Mouse (Mus musculus): ENCODE measurements around the gene Lsm8. TPM values are rescaled to one million over a fixed set of nuclear protein-coding genes. Genes with fewer than 3 reads are reported as not detected.
A peak's percentile ranks its signal among the peaks of the same experiment; 100 is the strongest.

The Lsm8 gene
- polyA plus RNA-seq, 1 experiment = 0.62 TPM

- no peak for TF ChIP-seq TAL1 (IDR thresholded peaks at IDR 0.05; ENCODE audit: low read length)
- no peak for TF ChIP-seq GATA1 (IDR thresholded peaks at IDR 0.05; ENCODE audit: low read length)
- Histone ChIP-seq H3K36me3 (ENCODE audit: control insufficient read depth) (peaks cover 33% of the 10 kb centered on the region), H3K4me3 (replicated peaks) (peak overlapping the region; percentile 77), H3K4me1 (ENCODE audit: control insufficient read depth) (peaks cover 12% of the 10 kb centered on the region), H3K9me3 (ENCODE audit: control insufficient read depth, low read length) (no peaks in the 10 kb centered on the region), H3K27me3 (ENCODE audit: control insufficient read depth) (no peaks in the 10 kb centered on the region)
Measured at GRCm38 (mm10) chr6:18848702-18849061, 303 bp downstream of the Lsm8 start.

- H3K4me3 ChIP-seq (replicated peaks) = no peak overlapping the region
- H3K36me3 ChIP-seq (ENCODE audit: control insufficient read depth) = peaks cover 76% of the 10 kb centered on the region
- H3K27me3 ChIP-seq (ENCODE audit: control insufficient read depth) = no peaks in the 10 kb centered on the region
- TF ChIP-seq TAL1 (IDR thresholded peaks at IDR 0.05; ENCODE audit: low read length) = no peak
- no peaks in the 10 kb centered on the region for H3K9me3 ChIP-seq (ENCODE audit: control insufficient read depth, low read length)
- H3K4me1 ChIP-seq (ENCODE audit: control insufficient read depth) = peaks cover under 1% of the 10 kb centered on the region
Measured at GRCm38 (mm10) chr6:18855323-18855722, 6.9 kb downstream of the Lsm8 start.

- Histone ChIP-seq H3K27me3 (ENCODE audit: control insufficient read depth) (no peaks in the 10 kb centered on the region), H3K4me1 (ENCODE audit: control insufficient read depth) (no peaks in the 10 kb centered on the region), H3K4me3 (replicated peaks) (no peak overlapping the region), H3K9me3 (ENCODE audit: control insufficient read depth, low read length) (no peaks in the 10 kb centered on the region; the same call in 1 of the 2 replicates), H3K36me3 (ENCODE audit: control insufficient read depth) (peaks cover 67% of the 10 kb centered on the region)
- TF ChIP-seq TAL1 (IDR thresholded peaks at IDR 0.05; ENCODE audit: low read length) (no peak), GATA1 (IDR thresholded peaks at IDR 0.05; ENCODE audit: low read length) (no peak)
Measured at GRCm38 (mm10) chr6:18856487-18857078, 8.2 kb downstream of the Lsm8 start.

- H3K27me3 ChIP-seq (ENCODE audit: control insufficient read depth) = no peaks in the 10 kb centered on the region
- no peaks in the 10 kb centered on the region for H3K36me3 ChIP-seq (ENCODE audit: control insufficient read depth)
- H3K4me1 ChIP-seq (ENCODE audit: control insufficient read depth) = no peaks in the 10 kb centered on the region
- no peak for TF ChIP-seq TAL1 (IDR thresholded peaks at IDR 0.05; ENCODE audit: low read length)
- TF ChIP-seq GATA1 (IDR thresholded peaks at IDR 0.05; ENCODE audit: low read length) = no peak
- no peak within 1 kb of the TSS for H3K4me3 ChIP-seq (replicated peaks)
- H3K9me3 ChIP-seq (ENCODE audit: control insufficient read depth, low read length) = no peaks in the 10 kb centered on the region; the same call in 1 of the 2 replicates
Measured at GRCm38 (mm10) chr6:18866018-18866417, 17.6 kb downstream of the Lsm8 start, which contains the start of gene Ankrd7. Gene Ankrd7 (plus strand): TSS chr6:18866318.

- Histone ChIP-seq H3K4me1 (ENCODE audit: control insufficient read depth) (no peaks in the 10 kb centered on the region), H3K4me3 (replicated peaks) (no peak overlapping the region), H3K36me3 (ENCODE audit: control insufficient read depth) (no peaks in the 10 kb centered on the region), H3K9me3 (ENCODE audit: control insufficient read depth, low read length) (no peaks in the 10 kb centered on the region), H3K27me3 (ENCODE audit: control insufficient read depth) (no peaks in the 10 kb centered on the region)
- TF ChIP-seq TAL1 (IDR thresholded peaks at IDR 0.05; ENCODE audit: low read length) = no peak
- no peak for TF ChIP-seq GATA1 (IDR thresholded peaks at IDR 0.05; ENCODE audit: low read length)
Measured at GRCm38 (mm10) chr6:18889030-18889429, 40.7 kb downstream of the Lsm8 start.

GRCm38 (mm10) chr6:18894142-18894541 is 45.8 kb downstream of the Lsm8 start:
- TF ChIP-seq TAL1 (IDR thresholded peaks at IDR 0.05; ENCODE audit: low read length) = no peak
- TF ChIP-seq GATA1 (IDR thresholded peaks at IDR 0.05; ENCODE audit: low read length) = no peak
- Histone ChIP-seq H3K9me3 (ENCODE audit: control insufficient read depth, low read length) (no peaks in the 10 kb centered on the region), H3K4me1 (ENCODE audit: control insufficient read depth) (no peaks in the 10 kb centered on the region), H3K36me3 (ENCODE audit: control insufficient read depth) (no peaks in the 10 kb centered on the region), H3K27me3 (ENCODE audit: control insufficient read depth) (no peaks in the 10 kb centered on the region), H3K4me3 (replicated peaks) (no peak overlapping the region)

Other genes starting within 250 kb of the Lsm8 start
- gene Ankrd7, start 17.7 kb downstream of the Lsm8 start, polyA plus RNA-seq (2012) = 0.04 TPM in 1 of 2 replicates, not detected in the other

Data from erythroblast, embryonic 14.5 days (primary cell).